Mouse (Mus musculus) gastrocnemius, postnatal 14 days (tissue): ENCODE data around the gene Esyt1. TPM values are rescaled to one million over a fixed set of nuclear protein-coding genes. Genes with fewer than 3 reads are reported as not detected.

ENCODE experiments used
- DNase-seq: peaks from one replicate; pipeline ENCODE4 v3.0.0; 2021; ENCODE audit warnings: mixed read lengths
- intact Hi-C: fragments of 180-260 bp; cut with DNase I; formaldehyde crosslinking; loops from one replicate; pipeline ENCODE4 v1.15.1; 2025; ENCODE audit warnings: low total_unique reads
- total RNA-seq, 2 experiments: library from RNA; stranded (reverse); gene quantifications; 2 replicates each; pipeline ENCODE4 v1.2.3; 2021

Esyt1 gene
- total RNA-seq, 2 experiments from 2014 or later, result 21.6 to 24.0 TPM

DNA sequence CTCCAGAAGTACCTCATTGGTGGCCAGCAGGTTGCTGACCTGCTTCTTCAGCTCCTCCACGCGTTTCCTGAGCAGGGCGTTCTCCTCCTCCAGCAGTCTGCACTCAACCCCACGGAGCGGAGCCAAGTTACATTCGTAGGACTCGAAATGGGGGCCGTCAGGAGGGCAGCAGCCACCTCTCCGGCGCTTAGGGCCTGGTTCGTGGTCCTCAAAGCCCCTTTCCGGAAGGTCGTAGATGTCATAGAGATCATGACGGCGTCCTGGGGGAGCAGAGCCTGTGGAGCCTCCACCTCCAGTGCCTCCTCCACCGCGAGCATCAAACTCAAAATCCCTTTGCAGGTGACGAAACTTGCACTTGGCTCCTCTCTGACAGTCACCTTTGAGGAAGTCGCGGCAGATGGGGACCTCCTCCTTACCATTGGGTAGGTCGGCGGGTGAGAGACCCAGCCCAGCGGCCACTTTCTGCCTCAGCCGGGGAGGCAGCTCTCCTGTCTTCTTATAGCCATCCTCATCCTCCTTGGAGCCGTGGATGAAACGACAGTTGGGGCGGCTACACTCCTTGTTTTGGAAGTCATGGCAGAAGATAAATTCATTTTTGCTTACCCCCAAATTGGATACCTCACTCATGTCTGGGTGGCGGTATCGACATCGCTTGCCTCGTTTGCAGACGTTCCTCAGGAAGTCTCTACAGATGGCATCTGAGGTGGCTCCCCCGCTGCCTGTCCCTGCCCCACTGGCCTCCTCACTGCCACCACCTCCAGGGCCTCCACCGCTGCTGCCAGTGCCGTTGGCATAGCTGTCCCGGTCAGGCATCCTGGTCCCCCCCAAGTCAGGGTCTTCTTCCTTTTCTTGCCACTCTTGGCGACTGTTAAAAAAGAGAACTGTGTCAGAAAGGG, 19.3 kb upstream of the Esyt1 start:
- DNase-seq, result no peak
- intact Hi-C loops, result no loop called here

DNA sequence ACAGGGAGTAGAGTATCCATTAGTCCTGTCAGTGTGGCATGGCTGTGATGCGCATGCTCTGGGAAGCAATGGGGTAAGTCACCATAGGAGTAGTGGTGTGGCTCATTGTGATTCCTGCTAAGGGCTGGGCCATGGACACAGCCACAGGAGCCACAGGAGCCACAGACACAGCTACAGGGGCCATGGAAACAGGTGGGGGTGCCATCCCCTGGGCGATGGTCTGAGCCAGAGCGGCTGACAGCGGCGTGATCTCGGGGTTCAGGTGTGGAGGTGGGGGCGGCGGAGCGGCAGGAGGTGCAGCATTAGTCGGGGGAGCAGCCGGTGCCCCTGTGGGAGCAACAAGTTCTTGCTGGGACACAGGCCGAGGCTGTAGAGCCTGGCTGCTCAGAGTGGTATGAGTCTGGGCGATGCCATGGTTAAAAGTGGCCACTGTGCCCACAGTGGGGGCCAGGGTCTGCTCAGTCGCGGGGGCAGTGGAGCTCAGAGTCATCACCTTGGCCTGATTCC, 18.5 kb upstream of the Esyt1 start:
- no peak for DNase-seq
- intact Hi-C loops, result no loop called here

DNA sequence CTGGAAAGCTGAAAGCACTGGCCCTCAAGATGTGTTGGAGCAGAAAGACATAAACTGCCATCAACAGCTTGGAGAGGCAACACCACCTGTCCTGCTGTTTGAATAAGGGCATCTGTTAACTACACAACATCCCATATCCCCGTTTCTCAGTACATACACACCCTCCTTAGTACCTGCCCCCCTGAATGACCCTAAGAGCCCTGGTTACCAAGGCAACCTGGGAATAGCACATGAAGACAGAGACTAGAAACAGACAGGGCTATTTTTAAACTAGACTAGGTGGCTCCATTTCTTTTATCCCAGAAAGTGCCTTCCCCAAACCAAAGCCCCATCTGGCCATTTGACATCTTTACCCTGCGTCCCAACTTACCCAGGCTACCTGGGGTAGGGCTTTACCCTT, 17.4 kb upstream of the Esyt1 start:
- no peak for DNase-seq
- intact Hi-C loops, result no loop called here

DNA sequence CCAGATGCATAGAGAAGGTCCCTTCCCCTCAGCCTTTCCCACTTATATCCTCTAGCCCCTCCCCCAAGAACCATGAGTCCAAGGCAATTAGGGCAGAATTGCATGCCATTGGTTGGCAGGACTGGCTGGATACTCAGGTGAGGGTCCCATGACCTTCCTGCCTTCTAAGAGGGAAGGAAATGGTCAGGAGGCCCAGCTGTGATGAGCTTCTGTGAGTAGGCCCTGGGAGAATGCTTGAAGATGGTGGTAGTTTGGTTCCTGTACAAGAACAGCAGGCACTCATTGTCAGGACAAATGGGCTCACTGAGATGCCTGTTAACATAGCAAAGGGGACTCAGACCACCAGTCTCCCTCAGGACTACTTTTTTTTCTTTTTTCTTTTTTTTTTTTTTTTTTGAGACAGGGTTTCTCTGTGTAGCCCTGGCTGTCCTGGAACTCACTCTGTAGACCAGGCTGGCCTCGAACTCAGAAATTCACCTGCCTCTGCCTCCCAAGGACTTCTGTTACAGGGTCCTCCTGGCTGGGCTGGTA, 12.7 kb upstream of the Esyt1 start:
- intact Hi-C loops, result no loop called here
- no peak for DNase-seq

DNA sequence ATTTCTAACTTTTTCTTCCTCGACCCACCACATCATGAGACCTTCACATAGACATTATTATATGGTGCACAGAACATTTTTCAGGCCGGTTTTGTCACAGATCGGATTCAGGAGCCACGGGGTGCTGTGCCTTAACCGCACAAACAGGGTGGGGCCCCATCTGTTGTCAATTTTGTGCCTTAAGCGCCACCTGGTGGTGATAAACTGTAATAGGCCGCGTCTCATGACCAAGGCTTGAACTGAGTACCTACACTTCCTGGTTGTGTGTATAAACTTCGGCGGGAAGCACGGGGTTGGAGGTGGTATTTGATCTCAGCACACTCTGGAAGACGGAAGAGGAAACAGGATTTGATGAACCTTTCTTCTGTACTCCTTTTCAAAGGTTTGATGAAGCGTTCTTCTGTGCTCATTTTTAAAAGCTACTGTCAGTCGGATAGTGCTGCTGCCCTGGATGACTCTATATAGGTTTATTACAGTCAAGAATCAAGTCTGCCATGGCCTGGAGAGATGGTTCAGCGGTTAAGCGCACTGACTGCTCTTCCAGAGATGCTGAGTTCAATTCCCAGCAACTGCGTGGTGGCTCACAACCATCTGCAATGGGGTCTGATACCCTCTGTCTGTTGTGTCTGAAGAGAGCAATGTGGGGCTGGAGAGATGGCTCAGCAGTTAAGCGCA, 10.7 kb upstream of the Esyt1 start:
- DNase-seq, result peak; percentile 86
- intact Hi-C loops, result no loop called here

DNA sequence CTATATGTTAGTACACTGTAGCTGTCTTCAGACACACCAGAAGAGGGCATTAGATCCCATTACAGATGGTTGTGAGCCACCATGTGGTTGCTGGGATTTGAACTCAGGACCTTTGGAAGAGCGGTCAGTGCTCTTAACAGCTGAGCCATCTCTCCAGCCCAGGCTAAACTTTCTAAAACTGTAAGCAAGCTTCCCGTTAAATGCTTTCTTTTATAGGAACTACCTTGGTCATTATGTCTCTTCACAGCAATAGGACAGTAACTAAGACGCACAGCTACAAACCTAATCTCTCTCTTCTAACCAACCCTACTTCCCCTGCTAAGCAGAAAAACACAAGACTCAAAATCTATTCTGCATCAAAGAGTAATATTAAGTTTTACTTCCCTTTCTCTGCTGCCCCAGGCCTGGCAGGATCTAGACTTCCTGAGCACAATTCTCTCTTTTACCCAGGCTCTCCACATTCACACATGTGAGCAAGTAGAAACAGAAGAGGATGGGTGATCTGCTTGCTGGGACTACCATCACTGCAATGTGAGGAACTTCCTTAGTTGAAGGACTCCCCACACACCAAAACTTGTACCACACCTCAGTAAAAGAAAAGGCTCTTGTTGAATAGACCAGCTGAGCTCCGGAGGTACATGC, 10.1 kb upstream of the Esyt1 start:
- intact Hi-C loops, result no loop called here
- DNase-seq, result no peak

DNA sequence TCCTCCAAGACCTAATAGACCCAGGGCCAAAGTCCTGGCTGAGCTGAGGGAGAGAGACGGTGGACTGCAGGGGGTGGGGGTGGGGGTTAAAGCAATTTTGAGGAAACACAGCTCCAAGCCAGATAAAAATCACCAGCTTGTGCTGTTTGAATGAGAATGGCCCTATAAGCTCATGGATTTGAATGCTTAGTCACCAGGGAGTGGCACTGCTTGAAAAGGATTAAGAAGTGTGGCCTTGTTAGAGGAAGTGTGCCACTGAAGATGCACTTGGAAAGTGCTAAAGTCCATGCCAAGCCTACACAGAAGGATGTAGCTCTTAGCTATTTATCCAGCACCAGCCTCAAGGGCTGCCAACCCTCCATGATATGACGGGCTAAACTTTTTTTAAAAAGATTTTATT, 9.5 kb upstream of the Esyt1 start:
- DNase-seq, result no peak
- intact Hi-C loops, result no loop called here

DNA sequence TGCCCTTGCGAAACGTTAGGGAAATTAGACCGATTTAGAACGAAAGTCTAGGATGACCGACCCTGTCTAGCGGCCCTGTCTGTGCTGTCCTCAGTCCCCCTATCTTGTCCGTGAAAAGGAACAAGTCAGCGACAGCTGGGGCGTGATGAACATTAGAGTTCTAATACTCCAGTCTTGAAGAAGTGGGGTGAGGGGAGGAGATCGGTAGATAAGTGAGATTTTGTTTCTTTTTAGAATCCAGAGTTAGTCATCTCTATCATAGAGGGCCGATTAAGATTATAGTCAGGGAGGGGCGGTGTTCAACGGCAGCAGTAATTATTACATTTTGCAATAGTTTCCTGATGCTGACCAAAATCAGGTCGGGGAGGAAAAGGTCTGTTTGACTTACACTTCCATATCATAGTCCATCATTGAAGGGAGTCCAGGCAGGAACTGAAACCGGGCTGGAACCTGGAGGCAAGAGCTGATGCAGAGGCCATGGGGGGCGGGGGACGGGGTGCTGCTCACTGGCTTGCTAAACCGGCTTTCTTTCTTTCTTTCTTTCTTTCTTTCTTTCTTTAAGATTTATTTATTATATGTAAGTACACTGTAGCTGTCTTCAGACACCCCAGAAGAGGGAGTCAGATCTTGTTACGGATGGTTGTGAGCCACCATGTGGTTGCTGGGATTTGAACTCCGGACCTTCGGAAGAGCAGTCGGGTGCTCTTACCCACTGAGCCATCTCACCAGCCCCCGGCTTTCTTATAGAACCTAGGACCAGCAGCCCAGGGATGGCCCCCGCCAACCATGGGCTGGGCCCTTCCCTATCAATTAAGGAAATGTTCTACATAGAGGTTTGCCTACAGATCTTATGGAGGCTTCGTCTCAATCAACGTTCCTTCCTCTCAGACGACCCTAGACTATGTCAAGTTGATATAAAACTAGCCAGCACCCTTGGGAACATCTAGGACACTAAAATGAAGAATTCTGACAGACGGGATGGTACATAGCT, 990 bp upstream of the Esyt1 start:
- no peak for DNase-seq
- intact Hi-C loops, result no loop called here

DNA sequence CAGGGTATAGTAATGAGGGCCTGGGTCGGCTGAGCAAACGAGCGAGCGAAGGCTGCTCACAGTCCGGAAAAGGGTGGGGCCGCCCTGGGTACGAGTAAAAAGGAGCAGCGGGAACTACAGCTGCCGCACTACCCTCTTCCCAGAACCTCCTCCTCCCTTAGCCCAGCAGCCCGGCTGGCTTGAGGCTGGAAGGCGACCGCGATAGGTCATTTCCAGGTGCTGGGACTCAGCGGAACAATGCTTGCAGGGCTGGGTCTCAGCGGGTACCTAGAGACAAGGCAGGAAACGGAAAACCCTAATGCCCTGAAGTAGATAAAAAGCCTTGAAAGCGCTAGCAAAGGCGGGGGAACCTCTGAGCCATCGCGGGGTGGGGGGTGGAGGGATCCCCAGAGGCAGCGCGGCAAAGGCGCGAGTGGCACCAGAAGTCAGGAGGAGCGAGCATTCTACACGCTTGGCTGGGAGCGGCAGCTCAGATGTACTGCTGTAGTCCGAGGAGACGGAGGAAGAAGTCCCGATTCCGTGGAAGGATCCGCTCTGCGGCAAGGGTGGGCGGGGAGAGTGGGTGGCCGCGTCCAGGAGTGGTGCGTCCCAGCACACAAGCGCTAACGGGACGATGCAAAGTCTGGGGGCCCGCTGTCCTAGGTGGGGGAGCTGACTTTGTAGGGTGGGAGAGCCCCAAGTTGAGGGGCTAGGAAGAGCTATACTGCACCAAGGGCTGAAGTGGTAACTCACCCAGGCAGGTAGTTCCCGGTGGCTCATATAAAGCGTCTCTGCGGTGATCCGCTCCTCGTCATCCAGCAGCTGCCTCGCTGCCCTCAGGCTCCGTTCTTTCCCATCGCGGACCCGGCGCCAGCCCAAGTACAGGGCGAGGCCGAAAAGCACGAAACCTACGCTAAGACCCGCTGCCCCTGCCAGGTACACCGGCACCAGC, 674 bp downstream of the Esyt1 start:
- peak; percentile 65 for DNase-seq
- intact Hi-C loops, result no loop called here

DNA sequence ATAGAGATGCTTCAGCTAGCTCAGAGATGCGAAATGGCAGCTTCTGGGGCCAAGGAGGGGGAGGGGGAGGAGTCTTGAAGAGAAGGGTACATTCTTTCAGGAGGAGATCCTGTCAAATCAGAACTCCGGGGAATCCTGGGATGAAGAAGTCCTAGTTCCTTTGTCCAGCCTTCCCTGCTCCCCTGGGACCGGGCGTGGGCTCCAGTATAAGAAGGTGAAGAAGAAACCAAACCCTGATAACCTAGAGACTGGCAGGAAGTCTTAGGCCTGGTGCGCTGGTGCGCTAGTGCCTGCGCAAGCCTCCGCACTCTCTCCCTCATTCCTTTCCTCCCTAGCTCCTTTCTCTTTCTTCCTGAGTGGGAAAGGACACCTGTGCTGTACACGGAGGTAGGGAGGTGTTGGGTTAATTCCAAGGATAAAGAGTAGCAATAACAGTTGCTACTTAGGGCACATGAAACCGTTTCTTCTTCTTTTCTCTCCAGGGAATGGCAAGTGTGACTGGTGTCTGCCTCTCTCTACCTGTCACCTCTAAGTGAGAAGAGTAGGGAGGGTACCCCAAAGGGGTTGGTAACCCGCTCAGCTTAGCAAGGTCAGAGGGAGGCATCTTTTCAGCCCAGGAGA, 1.4 kb downstream of the Esyt1 start:
- no peak for DNase-seq
- intact Hi-C loops, result no loop called here

DNA sequence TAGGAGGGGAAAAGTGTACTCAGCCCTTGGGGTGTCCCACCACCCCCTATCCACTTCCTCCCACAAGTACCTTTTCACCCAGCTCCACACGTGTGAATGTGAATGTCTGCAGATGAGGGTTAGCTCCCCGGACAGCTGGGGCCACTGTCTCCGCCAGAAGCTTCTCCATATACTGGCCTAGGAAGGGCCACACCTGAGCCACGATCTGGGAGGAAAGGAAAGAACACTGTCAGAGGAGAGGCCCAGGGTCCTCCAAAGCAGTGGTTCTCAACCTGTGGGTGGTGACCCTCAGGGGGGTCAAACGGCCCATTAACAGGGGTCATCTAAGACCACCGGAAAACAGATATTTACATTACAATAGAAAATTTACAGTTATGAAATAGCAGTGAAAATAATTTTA, 3.3 kb downstream of the Esyt1 start:
- intact Hi-C loops, result no loop called here
- DNase-seq, result no peak

DNA sequence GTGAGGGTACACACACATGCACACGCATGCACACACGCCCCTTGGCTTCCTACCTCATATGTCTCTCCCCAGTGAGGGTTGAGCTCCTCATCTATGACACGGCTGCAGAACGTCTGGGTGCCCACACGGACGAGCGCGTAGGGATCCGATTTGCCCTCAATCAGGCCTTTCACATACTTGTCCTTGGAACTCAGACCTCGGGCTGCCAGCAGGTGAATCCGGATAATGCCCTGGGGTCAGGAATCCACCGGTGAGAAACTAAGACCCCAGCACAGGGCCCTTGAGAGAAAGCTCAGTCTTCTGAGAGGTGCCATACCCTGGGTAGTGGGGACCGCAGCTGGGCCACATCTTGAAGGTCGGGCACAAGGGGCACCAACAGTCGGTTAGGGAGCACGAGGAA, 5.1 kb downstream of the Esyt1 start:
- intact Hi-C loops, result no loop called here
- no peak for DNase-seq

DNA sequence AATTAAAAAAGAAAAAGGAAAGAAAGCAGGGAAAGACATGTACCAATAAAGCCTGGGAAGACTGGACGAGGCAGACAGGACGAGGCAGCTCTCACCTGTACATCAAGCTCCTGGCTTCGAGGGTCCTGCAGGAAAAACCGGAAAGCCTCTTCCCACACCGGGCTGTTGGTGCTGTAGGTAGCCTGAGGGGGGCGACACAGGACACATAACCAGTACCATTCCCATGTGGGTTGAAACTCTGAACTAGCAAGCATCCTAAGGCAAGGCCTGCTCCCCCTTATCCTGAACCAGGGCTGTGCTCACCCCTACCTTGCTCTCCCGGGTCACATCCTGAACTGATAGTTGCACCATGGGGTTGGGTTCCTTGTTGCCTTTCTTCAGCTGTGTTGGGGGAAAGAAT, 6.8 kb downstream of the Esyt1 start:
- DNase-seq, result peak; percentile 41
- intact Hi-C loops, result no loop called here

DNA sequence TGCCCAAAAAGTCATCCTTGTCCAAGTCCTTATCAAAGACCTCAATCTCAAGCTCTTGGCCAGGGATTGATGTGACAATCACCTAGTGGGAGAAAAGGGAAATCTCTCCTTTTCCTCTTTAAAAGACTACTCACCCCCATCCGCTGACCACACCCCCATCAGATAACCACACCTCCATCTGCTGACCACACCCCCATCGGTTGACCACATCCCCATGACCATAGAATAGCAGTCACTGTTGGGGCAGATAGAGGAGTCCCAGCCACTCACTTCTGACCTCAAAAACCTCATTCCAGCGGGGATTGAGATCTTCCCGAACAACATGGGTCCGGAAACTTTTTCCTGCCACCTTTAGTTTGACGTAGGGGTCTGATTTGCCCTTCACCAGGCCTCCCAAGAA, 9.0 kb downstream of the Esyt1 start:
- intact Hi-C loops, result no loop called here
- no peak for DNase-seq

DNA sequence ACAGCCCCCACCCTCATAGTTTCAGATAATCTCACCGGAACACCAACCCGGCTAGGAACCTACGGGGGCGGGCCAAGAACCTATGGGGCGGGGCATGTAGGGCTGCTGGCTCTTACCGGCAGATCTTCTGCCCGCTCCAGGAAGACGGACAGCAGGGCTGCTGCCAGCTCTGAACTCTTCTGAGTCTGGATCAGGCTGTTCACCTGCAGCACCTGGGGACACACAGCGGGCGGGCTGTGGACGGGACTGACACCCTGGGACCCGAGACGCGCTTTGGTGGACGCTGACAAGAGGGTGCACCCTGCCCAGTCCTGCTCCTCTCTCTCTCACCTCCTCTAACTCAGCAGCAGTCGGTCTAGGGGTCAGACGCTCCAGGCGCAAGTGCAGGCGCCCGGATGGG, 9.6 kb downstream of the Esyt1 start:
- intact Hi-C loops, result no loop called here
- no peak for DNase-seq

DNA sequence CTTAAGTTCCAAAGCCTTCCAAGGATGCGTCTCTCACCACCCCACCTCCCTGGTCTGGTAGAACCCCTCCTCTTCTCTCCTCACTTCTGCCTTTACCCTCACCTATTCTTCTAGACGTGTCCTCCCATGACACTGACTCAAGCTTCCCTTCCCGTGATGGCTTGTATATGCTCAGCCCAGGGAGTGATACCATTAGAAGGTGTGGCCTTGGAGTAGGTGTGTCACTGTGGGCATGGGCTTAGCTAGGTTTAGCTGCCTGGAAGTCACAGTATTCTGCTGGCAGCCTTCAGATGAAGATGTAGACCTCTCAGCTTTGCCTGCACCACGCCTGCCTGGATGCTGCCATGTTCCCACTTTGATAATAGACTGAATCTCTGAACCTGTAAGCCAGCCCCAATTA, 10.6 kb downstream of the Esyt1 start:
- DNase-seq, result no peak
- intact Hi-C loops, result no loop called here

DNA sequence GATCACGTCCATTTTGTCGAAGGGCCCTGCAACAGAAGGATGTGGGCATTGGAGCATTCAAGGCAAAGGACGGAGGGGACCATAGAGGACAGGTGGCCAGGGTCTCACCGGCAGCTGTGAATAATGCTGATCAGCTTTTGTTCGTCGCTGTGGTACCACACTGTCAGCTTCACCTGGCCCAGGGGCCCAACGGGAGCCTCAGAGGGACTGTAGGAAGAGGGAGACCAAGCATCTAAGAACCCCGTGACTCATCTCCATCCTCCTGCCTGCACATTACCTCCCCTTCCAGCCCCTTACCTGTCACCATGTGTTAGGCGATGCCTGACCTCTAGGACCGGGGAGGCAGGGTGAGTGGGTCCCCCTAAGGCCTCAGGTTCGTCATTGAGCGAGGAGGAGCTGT, 13.9 kb downstream of the Esyt1 start:
- intact Hi-C loops, result no loop called here
- no peak for DNase-seq

DNA sequence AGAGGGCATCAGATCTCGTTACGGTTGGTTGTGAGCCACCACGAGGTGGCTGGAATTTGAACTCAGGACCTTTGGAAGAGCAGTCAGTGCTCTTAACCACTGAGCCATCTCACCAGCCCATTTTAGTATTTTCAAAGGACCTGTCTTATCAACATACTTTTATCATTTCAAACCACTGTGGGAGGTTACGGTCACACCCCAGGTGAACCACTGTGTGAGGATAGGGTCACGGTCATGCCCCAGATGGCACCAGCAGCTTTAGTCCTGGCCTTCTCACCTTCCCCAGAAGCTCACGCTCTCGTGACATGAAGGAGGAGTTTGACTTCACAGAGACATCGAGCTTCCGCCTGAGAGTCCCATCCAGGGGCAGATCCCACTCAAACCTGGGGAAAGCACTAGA, 14.5 kb downstream of the Esyt1 start:
- intact Hi-C loops, result no loop called here
- DNase-seq, result no peak
